Mouse (Mus musculus): Measurements from ENCODE around the gene Klhl29.

DNA sequence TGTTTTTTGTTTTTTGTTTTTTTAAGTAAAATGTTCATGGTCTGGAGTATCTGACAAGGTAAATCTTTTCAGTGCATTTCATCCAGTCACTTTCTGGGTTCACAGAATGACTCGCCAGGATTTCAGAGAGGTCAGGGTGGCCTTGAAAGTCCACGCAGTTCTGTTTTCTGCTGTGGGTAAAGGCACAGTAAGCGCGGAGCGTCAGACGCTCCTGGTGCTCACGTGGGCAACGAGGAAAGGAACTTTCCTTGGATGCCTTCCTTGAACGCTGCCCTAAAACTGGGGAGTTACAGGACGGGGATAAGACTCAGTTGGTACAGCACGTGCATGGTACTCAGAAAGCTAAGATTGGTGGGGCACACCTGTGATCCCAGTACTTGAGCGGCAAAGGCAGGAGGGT, 139.9 kb downstream of the Klhl29 start:
- TF ChIP-seq EP300 (optimal IDR thresholded peaks at IDR 0.05) (no peak), CTCF (IDR thresholded peaks at IDR 0.05; ENCODE audit: low read depth) (no peak)
